Mouse (Mus musculus): ENCODE measurements at regions not wholly inside any gene's neighbourhood (a gene's known extent, or its start where the extent isn't known, plus 50 kb on each side); places are given as distances from the start of the nearest gene placed in this dataset.

DNA sequence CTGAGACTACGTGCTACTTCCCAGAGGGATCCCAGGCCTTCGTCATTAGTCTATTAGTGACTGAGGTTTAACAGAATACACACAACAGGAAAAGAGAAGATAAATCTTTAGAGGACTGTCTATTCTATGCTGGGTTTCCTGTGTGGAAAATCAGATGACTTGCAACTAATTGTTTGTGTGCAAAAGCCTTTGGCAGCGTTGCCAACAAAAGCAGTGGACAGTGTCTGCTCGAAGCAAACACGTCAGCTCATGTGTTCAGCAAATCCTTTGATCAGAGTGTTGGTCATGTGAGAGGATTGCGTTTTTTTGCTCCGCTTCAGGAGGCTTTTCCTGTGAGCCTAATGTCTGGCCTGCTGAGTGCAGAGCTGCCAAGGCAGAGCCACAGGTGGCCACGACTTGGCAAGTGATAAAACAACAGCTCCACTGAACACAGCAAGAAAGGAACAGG lies 117.3 kb downstream of the Arl4a start:
- Histone ChIP-seq H3K4me1 (peaks cover 4% of the 10 kb centered on the region; the same call in 1 of the 2 replicates), H3K27ac (no peak overlapping the region), H3K4me3 (no peak overlapping the region), H3K36me3 (no peaks in the 10 kb centered on the region), H3K9me3 (replicated peaks) (no peaks in the 10 kb centered on the region), H3K27me3 (ENCODE audit: low read depth, poor library complexity, severe bottlenecking) (no peaks in the 10 kb centered on the region)
- no peak for DNase-seq (ENCODE audit: low spot score)
- WGBS = 38% methylated on average over 8 of the region's 8 CpGs

DNA sequence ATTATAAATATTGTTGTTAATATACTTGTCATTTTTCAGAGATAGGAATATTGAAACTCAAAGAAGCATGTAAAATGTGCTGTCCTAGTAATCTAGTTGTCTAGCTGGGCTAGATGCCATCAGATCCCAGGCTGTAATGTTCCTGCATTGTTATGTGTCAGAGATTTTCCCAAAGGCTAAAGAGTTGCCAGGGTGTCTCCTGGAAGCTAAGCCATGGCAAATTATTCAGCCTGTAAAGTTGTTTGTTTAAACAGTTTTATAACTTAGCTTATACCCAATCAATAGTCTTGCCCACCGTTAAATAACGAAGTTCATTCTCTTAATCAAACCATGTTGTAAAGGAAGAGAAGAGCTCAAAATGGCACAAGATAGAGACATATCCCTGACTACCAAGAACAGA lies 117.9 kb downstream of the Arl4a start:
- H3K4me1 ChIP-seq = peaks cover 4% of the 10 kb centered on the region; the same call in 1 of the 2 replicates
- H3K36me3 ChIP-seq = no peaks in the 10 kb centered on the region
- no peak overlapping the region for H3K27ac ChIP-seq
- no peak overlapping the region for H3K4me3 ChIP-seq
- H3K9me3 ChIP-seq (replicated peaks) = no peaks in the 10 kb centered on the region
- no peaks in the 10 kb centered on the region for H3K27me3 ChIP-seq (ENCODE audit: low read depth, poor library complexity, severe bottlenecking)
- no peak for DNase-seq (ENCODE audit: low spot score)
- WGBS = 90% methylated on average over 2 of the region's 2 CpGs

DNA sequence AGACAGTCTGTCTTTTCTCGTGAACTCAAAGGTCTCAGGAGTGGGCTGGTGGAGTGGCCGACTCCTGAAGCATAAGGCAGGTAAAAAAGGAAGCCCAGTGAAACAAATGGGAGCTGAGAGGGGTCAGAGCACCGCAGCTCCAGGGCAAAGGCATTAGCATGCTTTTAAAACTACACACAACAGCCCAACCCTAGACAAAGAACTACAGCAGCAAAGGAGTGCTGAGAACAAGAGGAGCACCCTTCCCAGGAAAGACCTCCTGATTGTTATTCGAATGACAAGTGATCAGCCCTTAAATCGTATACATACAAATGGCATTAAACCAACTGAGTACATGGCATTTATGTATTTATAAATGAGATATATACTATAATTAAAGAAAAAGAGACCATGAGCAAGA lies 149.3 kb downstream of the Arl4a start:
- no peak overlapping the region for H3K4me3 ChIP-seq
- no peak overlapping the region for H3K27ac ChIP-seq
- no peaks in the 10 kb centered on the region for H3K9me3 ChIP-seq (replicated peaks)
- WGBS = 71% methylated on average over 5 of the region's 5 CpGs
- H3K36me3 ChIP-seq = no peaks in the 10 kb centered on the region
- DNase-seq (ENCODE audit: low spot score) = no peak
- no peaks in the 10 kb centered on the region for H3K27me3 ChIP-seq (ENCODE audit: low read depth, poor library complexity, severe bottlenecking)
- peaks cover 7% of the 10 kb centered on the region for H3K4me1 ChIP-seq

DNA sequence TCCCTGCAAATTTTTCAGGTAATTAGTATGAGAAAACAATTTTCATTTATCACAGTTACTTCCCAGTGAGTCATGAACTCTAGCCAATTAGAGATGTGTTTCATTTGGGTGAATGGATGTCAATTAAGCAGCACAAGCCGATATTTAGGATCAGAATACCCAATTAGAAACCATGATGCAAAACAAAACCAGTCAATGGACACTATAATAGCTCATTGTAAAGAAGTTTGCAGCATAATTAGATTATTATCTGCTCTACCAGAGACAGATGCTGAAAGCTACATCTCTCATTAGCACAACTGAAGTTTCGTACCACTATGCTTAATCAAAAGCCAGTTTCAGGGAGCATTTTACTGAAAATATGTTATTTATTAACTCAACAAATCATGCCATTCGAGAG lies 152.5 kb downstream of the Arl4a start:
- Histone ChIP-seq H3K27ac (no peak overlapping the region), H3K4me1 (peaks cover 7% of the 10 kb centered on the region), H3K36me3 (no peaks in the 10 kb centered on the region), H3K27me3 (ENCODE audit: low read depth, poor library complexity, severe bottlenecking) (no peaks in the 10 kb centered on the region), H3K9me3 (replicated peaks) (no peaks in the 10 kb centered on the region), H3K4me3 (no peak overlapping the region)
- DNase-seq (ENCODE audit: low spot score) = no peak
- 44% methylated on average over 3 of the region's 3 CpGs for whole genome bisulfite sequencing

DNA sequence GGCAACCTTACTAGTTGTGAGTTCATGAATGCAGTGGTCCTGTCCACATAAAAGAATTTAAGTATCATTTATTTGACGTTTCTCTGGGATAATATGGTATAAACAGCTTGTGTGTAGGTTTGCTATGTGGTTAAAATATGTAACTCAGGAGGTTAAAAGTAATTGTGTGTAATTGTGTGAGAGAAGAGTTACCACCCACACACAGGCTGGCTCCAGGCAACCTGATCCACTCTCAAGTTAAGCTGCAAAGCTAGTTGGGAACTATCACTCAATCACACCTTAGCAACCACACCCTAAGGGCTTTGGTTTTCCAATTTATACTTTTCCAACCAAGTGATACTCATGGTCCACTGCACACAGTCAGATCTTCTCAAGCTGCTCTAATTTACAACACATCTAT lies 157.5 kb downstream of the Arl4a start:
- Histone ChIP-seq H3K27me3 (ENCODE audit: low read depth, poor library complexity, severe bottlenecking) (no peaks in the 10 kb centered on the region), H3K27ac (no peak overlapping the region), H3K4me1 (0 out of 2 replicates have a peak, but pooled peaks cover under 1% of the 10 kb centered on the region), H3K4me3 (no peak overlapping the region), H3K9me3 (replicated peaks) (no peaks in the 10 kb centered on the region), H3K36me3 (no peaks in the 10 kb centered on the region)
- no peak for DNase-seq (ENCODE audit: low spot score)
- 91% methylated on average over 1 of the region's 1 CpGs for WGBS

- DNase-seq (ENCODE audit: low spot score) = no peak
- Histone ChIP-seq H3K4me1 (no peaks in the 10 kb centered on the region), H3K27ac (no peak overlapping the region), H3K36me3 (no peaks in the 10 kb centered on the region), H3K4me3 (no peak overlapping the region), H3K9me3 (replicated peaks) (no peaks in the 10 kb centered on the region), H3K27me3 (ENCODE audit: low read depth, poor library complexity, severe bottlenecking) (no peaks in the 10 kb centered on the region)
- 77% methylated on average over 6 of the region's 6 CpGs for WGBS
These were observed 163.9 kb downstream of the Arl4a start for GRCm38 (mm10) chr12:39873917-39874316.

DNA sequence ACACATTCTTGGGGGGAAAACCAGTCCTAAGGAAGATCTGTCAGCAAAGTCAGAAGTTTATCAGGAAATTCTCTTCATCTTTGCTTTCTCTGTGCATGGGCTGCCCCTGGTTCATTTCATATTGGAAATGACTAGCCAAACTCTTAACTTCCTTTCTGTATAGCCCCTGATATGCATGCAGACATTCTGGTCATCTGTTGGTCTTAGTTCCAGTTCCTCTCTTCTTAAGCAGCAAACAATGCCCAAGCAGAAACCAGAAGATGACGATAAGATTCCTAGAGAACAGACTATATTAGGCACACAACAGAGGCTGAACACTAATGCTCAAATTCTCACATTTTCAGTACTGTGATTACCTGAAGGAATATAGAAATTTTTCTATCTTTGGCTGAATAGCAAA lies 176.0 kb downstream of the Arl4a start:
- H3K9me3 ChIP-seq (replicated peaks) = no peaks in the 10 kb centered on the region
- H3K36me3 ChIP-seq = no peaks in the 10 kb centered on the region
- 100% methylated on average over 1 of the region's 1 CpGs for WGBS
- DNase-seq (ENCODE audit: low spot score) = no peak
- H3K27ac ChIP-seq = no peak overlapping the region
- H3K27me3 ChIP-seq (ENCODE audit: low read depth, poor library complexity, severe bottlenecking) = no peaks in the 10 kb centered on the region
- no peaks in the 10 kb centered on the region for H3K4me1 ChIP-seq
- no peak overlapping the region for H3K4me3 ChIP-seq

DNA sequence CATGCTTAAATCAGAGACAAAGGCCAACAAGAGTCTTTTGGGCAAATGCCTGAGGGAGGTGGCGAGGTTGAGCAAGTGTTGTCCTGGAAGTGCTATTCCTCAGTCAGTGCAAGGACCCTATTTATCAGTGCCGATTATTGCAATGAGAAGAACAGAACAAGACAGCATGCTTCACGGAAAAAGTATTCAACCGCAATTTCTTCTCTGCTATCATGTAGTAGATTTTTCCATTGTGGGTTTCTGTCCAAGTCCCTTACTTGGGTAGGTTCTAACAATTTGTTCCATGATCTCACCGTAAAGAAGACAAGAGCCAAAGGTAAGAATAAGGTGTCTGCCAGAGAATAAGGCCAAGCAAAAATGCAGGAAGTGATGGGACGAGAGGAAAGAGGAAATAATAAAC lies 186.2 kb downstream of the Arl4a start:
- WGBS = 89% methylated on average over 6 of the region's 6 CpGs
- H3K9me3 ChIP-seq (replicated peaks) = no peaks in the 10 kb centered on the region
- no peak overlapping the region for H3K27ac ChIP-seq
- no peak for DNase-seq (ENCODE audit: low spot score)
- H3K36me3 ChIP-seq = no peaks in the 10 kb centered on the region
- H3K4me3 ChIP-seq = no peak overlapping the region
- H3K27me3 ChIP-seq (ENCODE audit: low read depth, poor library complexity, severe bottlenecking) = no peaks in the 10 kb centered on the region
- no peaks in the 10 kb centered on the region for H3K4me1 ChIP-seq

DNA sequence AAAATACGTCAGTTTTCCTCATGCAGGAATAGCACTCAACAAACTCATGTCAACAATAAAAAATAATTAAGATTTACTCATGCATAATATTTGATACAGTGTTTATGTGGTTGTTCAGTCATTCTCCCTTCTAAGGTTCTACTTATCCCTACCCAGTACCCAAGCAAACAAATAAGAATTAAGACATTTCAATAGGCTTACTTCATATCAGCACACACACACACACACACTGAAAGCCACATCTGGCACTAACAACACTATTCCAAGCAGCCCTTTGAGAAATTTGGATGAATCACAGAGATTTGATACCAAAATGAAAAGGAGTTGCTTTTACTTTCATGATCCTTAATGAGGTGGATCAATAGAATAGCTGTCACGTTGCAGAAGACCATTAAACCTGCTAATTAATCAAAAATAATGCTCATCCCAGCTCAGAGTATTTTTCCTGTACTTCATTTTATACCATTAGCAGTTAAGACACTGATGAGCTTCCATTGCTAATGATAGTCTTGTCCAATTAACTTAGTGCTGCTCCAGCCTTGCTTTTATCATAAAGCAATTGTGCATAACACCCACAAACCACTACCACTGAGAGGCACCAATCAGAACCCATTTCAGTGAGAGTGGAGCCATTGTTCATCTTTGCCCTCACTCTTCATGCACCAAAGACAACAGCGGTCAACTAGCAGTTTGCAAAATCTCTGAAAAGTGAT lies 188.3 kb downstream of the Arl4a start:
- no peak overlapping the region for H3K27ac ChIP-seq
- no peak overlapping the region for H3K4me3 ChIP-seq
- H3K36me3 ChIP-seq = no peaks in the 10 kb centered on the region
- H3K4me1 ChIP-seq = no peaks in the 10 kb centered on the region
- WGBS = 87% methylated on average over 3 of the region's 3 CpGs
- no peaks in the 10 kb centered on the region for H3K27me3 ChIP-seq (ENCODE audit: low read depth, poor library complexity, severe bottlenecking)
- no peak for DNase-seq (ENCODE audit: low spot score)
- no peaks in the 10 kb centered on the region for H3K9me3 ChIP-seq (replicated peaks)

- no peaks in the 10 kb centered on the region for H3K27me3 ChIP-seq (ENCODE audit: low read depth, poor library complexity, severe bottlenecking)
- no peaks in the 10 kb centered on the region for H3K36me3 ChIP-seq
- H3K27ac ChIP-seq = no peak overlapping the region
- H3K9me3 ChIP-seq (replicated peaks) = no peaks in the 10 kb centered on the region
- no peaks in the 10 kb centered on the region for H3K4me1 ChIP-seq
- DNase-seq (ENCODE audit: low spot score) = no peak
- no peak overlapping the region for H3K4me3 ChIP-seq
- 91% methylated on average over 2 of the region's 2 CpGs for WGBS
These were observed 197.2 kb downstream of the Arl4a start for GRCm38 (mm10) chr12:39840615-39841014.

- no peaks in the 10 kb centered on the region for H3K4me1 ChIP-seq
- 85% methylated on average over 1 of the region's 1 CpGs for WGBS
These were observed 197.6 kb downstream of the Arl4a start for GRCm38 (mm10) chr12:39840179-39840578.

GRCm38 (mm10) chr12:39831079-39831478 lies 206.7 kb downstream of the Arl4a start:
- Histone ChIP-seq H3K9me3 (replicated peaks) (no peaks in the 10 kb centered on the region), H3K36me3 (no peaks in the 10 kb centered on the region), H3K27ac (no peak overlapping the region), H3K4me1 (no peaks in the 10 kb centered on the region), H3K4me3 (no peak overlapping the region), H3K27me3 (ENCODE audit: low read depth, poor library complexity, severe bottlenecking) (no peaks in the 10 kb centered on the region)
- no peak for DNase-seq (ENCODE audit: low spot score)
- WGBS = 88% methylated on average over 7 of the region's 7 CpGs

More at GRCm38 (mm10) chr12:39840179-39840578, 197.6 kb downstream of the Arl4a start:
- Histone ChIP-seq H3K36me3 (no peaks in the 10 kb centered on the region), H3K9me3 (replicated peaks) (no peaks in the 10 kb centered on the region), H3K27ac (no peak overlapping the region), H3K27me3 (ENCODE audit: low read depth, poor library complexity, severe bottlenecking) (no peaks in the 10 kb centered on the region), H3K4me3 (no peak overlapping the region)
- no peak for DNase-seq (ENCODE audit: low spot score)

DNA sequence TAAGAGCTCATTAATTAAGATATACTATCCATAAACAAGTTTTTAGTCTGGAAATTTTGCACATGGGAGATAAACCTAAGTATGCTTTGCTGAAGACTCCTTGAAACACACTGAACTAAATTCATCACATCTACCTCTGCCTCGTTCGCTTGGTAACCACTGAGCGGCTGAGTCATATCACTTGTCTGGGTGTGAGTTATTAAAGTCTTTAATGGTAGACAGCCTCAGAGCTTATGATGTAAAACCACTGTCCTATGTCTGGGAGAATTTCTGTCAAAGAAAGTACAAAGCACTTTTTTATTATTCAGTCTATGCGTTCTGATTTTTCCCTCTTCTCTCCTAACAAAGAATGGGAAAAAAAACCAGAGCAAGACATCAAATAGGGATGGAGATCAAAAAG lies 207.3 kb downstream of the Arl4a start:
- 90% methylated on average over 4 of the region's 4 CpGs for WGBS
- no peaks in the 10 kb centered on the region for H3K4me1 ChIP-seq

DNA sequence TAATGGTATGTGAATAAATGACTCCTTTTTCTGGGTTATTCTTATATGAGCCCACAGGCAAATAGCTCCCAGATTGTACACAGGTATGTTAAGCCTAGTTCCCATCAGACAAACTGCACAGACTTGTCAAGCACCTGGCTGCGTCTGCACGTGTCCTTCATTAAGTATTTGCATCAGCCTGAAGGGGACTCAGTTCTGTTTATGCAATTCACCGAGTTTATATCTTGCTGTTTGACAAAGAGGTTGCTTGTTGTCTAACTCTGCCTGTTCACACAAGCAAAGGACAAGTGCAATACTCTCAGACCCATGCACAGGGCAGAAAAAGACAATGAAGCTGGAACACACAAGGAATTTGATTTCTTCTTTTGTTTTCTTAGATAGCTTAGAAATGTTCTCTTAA lies 215.2 kb downstream of the Arl4a start:
- Histone ChIP-seq H3K36me3 (no peaks in the 10 kb centered on the region), H3K4me3 (no peak overlapping the region), H3K4me1 (no peaks in the 10 kb centered on the region), H3K27ac (no peak overlapping the region), H3K27me3 (ENCODE audit: low read depth, poor library complexity, severe bottlenecking) (no peaks in the 10 kb centered on the region), H3K9me3 (replicated peaks) (no peaks in the 10 kb centered on the region)
- WGBS = 79% methylated on average over 3 of the region's 3 CpGs
- DNase-seq (ENCODE audit: low spot score) = no peak

More for the DNA sequence above, 207.3 kb downstream of the Arl4a start:
- DNase-seq (ENCODE audit: low spot score) = no peak
- Histone ChIP-seq H3K27ac (no peak overlapping the region), H3K36me3 (no peaks in the 10 kb centered on the region), H3K4me3 (no peak overlapping the region), H3K27me3 (ENCODE audit: low read depth, poor library complexity, severe bottlenecking) (no peaks in the 10 kb centered on the region), H3K9me3 (replicated peaks) (no peaks in the 10 kb centered on the region)

All from limb, embryonic 10.5 days (tissue).